Mouse (Mus musculus) layer of hippocampus, adult 9-10 months (tissue): Measurements from ENCODE around the gene Nup107.

Experiments
- DNase-seq: peaks from one replicate; pipeline ENCODE4 v3.0.0; 2022; ENCODE audit warnings: low spot score

Gene Nup107

DNA sequence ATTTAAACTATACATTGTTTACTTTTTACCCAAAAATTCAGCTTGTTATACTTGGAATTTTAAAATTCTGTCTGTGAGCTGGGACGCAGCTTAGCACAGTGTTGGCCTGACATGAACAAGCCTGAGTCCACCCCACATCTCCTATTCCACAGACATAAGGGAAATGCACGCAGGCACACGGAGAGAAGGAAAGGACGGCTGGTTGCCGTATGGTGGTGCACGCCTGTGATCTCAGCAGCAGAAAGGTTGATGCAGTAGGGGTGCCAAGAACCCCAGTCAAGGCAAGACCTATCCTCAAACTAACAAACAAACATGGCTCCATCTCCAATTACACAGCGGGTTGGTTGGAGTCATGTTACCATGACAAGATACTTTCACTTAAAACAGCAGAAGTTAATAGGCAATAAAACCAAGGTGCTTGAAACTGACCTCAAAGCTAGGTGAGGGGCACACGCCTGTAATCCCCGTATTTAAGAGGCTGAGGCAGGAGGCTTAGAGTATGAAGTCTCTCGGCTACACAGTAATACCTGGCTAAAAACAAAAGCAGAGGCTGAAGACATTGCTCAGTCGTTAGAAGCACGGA, 14.1 kb downstream of the Nup107 start:
- DNase-seq: no peak

GRCm38 (mm10) chr10:117777501-117778327, 14.8 kb downstream of the Nup107 start:
- DNase-seq: no peak

- no peak for DNase-seq
These were observed 15.4 kb downstream of the Nup107 start for GRCm38 (mm10) chr10:117777103-117777470.

DNA sequence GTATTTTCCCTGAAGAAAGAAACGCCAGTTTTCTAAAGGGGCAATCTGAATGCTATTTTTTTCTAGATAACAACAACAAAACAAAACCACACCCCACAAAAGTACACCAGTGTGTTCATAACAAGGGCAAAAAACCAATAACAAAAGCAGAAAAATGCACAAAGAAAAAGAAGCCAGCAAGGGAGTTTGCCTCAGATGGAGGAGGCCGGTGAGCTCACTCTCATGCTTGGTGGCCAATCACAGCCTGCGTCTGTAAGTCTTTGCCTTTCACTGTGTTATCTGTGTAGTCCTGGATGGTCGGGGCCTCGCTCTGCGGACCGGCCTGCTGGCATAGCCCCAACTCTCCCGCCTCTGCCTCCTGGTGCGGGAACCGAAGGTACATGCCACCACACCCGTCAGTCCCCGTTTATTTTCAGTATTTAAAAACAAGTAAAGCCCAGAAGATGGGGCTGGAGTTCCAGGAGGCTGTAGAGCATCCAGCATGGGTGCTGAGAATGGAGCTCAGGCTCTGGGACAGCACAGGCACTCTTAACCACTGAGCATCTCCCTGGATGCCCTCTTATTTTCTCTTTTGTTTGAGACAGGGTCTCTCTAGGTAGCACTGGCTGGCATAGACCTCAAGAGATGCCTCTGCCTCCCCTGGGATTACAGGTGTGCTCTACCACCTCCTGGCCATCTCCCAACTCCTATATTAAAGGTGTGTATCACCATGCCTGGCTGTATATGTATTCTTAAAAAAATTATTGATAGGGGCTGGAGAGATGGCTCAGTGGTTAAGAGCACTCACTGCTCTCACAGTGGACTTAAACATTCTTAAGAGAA, 16.0 kb downstream of the Nup107 start:
- DNase-seq: no peak

GRCm38 (mm10) chr10:117775401-117776144, 16.9 kb downstream of the Nup107 start:
- no peak for DNase-seq

GRCm38 (mm10) chr10:117774817-117775120, 17.7 kb downstream of the Nup107 start:
- no peak for DNase-seq

GRCm38 (mm10) chr10:117774011-117774816, 18.3 kb downstream of the Nup107 start:
- DNase-seq: no peak

DNA sequence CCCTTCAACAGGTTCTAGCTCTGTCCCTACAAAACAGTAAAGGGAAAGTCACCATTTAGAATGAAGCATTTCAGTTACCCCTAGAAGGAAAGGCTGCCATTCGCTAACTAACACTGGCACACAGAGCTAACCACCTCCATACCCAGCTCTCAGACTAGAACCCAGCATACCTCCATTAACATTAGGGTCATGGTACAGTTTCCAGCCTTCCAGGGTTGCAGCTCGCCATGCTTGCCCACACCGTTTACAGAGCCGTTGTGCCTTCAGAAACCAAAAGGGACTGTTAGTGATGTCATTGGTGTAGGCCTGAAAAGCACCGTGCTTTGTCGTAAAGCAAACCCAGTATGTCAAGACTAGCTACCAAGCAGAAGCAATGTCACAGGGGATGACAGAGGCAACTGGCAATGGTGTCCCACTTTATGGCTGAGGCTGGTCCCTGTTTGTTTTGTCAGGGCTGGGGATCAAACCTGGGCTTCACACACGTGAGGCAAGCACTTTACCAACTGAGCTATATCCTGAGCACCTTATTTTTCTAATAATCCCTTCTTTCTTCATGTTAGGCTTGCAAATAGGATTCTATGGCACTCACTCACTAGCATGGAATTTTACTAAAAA, 19.3 kb downstream of the Nup107 start:
- DNase-seq: no peak

GRCm38 (mm10) chr10:117772364-117773105, 20.0 kb downstream of the Nup107 start:
- no peak for DNase-seq

GRCm38 (mm10) chr10:117771131-117771510, 21.4 kb downstream of the Nup107 start:
- no peak for DNase-seq

DNA sequence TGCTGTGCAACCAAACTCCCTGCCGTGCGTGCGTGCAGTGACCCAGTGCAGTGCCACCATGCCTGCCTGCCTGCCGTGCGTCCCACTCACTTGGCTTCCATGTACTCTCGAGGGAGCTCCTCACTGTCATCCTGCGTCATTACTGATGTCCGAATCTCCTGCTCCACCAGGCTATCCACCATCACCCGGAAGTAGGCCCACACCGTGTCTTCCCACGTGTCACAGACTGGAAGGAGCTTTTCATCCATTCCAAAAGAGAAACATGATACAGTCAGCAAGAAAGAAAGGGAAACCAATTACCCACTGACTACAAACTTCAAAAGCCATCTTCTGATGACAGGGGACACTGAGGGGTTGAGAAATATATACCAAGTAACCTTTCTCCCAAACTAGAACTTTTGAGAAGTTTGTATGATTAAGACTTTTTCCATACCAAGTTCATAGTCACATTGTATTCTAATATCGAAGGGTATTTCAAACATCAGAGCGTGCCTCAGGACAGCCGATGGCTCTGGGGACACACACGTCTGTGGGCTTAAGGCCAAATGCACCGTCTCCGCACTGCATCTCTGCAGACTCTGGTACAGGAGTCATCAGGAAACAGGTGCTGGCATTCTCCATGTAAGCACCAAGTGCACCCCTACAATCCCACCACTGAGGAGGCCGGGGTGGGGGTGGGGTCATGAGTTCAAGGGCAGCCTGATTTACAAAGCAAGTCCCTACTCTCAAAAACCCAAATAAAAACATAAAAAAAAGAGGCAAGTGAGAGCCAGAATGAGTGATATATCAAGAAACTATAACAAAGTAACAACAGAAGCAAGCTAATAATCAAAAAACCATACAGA, 22.0 kb downstream of the Nup107 start:
- DNase-seq: no peak

- DNase-seq: no peak
These were observed 22.8 kb downstream of the Nup107 start for GRCm38 (mm10) chr10:117769541-117770285.

- DNase-seq: no peak
These were observed 24.4 kb downstream of the Nup107 start for GRCm38 (mm10) chr10:117768141-117768440.

DNA sequence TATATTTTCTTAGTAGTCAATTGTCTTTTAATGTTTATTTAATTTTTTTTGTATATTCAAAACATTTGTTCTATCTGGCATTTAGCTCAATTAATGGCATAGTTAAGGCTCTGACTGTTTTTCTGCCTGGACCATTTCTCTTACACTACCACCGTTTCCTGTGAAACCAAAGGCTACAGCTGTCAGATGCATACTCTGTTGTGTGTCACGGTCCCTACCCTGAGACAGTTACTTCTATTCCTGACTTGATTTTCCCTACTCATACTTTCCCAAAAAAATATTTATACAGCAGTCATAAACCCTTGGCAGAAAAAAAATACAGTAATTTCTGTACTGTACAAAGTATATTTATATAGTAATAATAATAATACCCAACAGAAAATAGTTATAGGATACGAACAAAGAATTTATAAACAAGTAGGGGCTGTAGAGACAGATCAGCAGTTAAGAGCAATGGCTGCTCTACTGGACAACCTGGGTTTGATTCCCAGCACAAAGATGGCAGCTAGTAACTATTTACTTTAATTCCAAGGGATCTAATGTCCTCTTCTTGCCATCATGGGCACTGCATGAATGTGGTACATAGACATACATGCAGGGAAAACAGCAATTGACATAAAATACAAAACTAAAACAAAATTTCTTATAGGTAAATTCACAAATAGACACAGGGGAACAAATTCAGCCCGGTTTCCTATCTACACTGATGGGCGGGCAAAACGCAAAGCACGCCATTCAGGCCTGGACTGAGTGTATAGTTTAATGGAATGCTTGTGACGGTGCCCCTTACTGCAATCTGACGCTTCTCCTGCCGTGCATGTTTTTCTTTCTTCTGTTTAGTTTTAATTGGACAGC, 25.0 kb downstream of the Nup107 start:
- no peak for DNase-seq

DNA sequence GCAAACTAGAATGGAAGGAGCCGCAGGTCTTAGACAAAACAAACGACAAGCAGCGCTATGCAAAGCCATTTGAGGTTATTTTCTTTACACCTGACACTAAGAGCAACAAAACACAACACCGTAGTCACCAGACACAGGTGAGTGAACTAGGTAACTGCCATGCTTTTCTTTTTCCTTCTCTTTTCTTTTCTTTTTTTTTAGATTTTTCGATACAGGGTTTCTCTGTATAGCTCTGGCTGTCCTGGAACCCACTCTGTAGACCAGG, 25.7 kb downstream of the Nup107 start:
- no peak for DNase-seq

- DNase-seq: no peak
These were observed 26.2 kb downstream of the Nup107 start for GRCm38 (mm10) chr10:117766111-117766895.

DNA sequence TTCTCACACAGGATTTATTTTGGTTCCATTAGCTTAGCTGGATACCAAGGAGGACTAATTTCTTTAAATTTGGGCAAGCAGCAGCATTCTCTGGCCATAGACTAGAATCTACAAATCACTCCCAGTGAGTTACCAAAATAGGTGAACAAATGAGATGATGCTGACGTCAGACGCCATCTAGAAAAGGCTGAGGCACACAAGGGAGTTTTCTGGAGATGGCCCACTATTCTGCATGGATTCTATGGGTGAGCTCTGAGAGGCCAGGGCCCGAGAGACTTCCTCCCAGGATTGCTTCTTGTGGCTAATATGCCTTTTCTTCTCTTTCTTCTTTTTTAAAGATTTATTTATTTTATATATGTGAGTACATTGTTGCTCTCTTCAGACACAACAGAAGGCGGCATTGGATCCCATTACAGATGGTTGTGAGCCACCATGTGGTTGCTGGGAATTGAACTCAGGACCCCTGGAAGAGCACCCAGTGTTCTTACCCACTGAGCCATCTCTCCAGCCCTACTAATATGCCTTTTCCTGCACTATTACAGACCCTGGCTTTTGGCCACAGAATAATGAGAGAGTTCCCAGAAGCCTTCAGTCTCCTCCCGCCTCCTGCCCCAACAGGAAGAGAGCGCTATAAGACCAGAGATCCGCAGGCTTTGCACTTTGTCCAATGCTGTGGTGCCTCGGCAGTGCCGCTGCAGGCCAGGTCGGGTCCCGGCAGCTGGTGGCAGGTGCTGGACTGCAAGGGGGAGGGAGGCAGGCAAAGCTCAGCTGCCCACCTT, 27.2 kb downstream of the Nup107 start:
- DNase-seq: no peak
